Mouse (Mus musculus): Measurements from ENCODE around the gene Adrm1.
"Not testable (repeated sequence)": the region's sequence is repeated elsewhere in the genome, so short reads cannot be mapped to it uniquely, and the experiment has no call there.

DNA sequence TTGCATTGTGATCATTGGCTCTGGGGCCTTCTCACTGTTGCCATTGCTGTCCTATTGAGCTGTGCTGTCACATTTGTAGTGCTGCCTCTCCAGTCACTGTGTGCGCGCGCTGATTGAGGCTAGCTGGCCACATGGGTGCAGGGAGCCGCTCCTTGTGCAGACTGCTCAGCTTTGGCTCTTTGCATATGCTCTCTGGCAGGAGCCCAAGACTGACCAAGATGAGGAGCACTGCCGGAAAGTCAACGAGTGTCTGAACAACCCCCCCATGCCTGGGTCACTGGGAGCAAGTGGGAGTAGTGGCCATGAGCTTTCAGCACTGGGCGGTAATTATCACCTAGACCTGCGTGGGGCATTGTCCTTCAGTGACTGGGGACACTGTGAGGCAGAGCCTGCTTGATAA, 2.4 kb downstream of the Adrm1 start:
- not testable (repeated sequence) for TF ChIP-seq CTCF, POLR2A (IDR thresholded peaks at IDR 0.05; ENCODE audit: insufficient read depth, low read depth, low read length)
